24 mouse cellular contexts compared by ENCODE assay signal in the genomic region with DNA sequence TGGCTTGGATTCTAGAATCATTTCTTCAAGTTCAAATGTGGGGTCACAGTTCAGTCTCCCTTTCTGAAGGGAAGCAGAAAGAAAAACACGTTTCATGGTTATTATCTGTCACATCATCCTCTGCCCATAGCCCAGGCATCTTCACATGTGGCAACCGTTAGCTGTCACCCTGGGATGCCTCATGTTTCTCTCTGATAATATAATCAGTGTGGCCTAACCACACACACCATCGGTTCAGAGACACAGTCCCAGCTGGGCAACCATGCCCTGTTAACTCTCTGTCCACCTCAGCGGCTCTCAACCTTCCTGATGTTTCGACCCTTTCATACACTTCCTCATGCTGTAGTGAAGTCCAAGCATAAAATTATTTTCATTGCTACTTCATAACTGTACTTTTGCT.
DNase-seq lines count a peak whose midpoint lies in the region; ATAC-seq lines count a peak whose summit lies in the region.
"Had no signal": no experiment of that assay in that cellular context is flagged by ENCODE, and none has a peak within 500 bp of the region (broad histone marks: within the 10 kb centered on the region; RNA-seq: fewer than 3 reads in every experiment).

No protein-coding gene starts in this region.

- peaks cover 5% of the 10 kb centered on the region; the same call in 1 of the 2 replicates for H3K9me3 ChIP-seq in heart, embryonic 12.5 days (replicated peaks)
- H3K9me3 ChIP-seq in heart, embryonic 10.5 days: no peaks in the 10 kb centered on the region; the same call in 1 of the 2 replicates
- no peaks in the 10 kb centered on the region for H3K9me3 ChIP-seq in liver, embryonic 15.5 days (replicated peaks)
- H3K9me3 ChIP-seq: forebrain, embryonic 13.5 days; limb, embryonic 10.5 days; limb, embryonic 15.5 days had no signal

- no peak overlapping the region for H3K9ac ChIP-seq in heart, embryonic 12.5 days
- H3K9ac ChIP-seq in liver, embryonic 15.5 days: peak overlapping the region; percentile 45; the same call in 1 of the 2 replicates
- H3K9ac ChIP-seq: forebrain, embryonic 13.5 days; hindbrain, embryonic 14.5 days; limb, embryonic 15.5 days had no signal

- H3K27ac ChIP-seq in heart, embryonic 12.5 days (ENCODE audit: poor library complexity, severe bottlenecking): no peak overlapping the region
- no peak overlapping the region for H3K27ac ChIP-seq in heart, embryonic 10.5 days
- H3K27ac ChIP-seq in liver, embryonic 15.5 days (replicated peaks): peak overlapping the region; percentile 95
- H3K27ac ChIP-seq: forebrain, embryonic 13.5 days; hindbrain, embryonic 14.5 days; limb, embryonic 10.5 days; limb, embryonic 15.5 days had no signal

- DNase-seq in heart, embryonic 10.5 days (ENCODE audit: low spot score): no peak
- DNase-seq in c-Kit-negative CD71-positive TER-119-positive erythroid progenitor cells, embryonic 14.5 days (ENCODE audit: low read depth, low spot score): peak; percentile 49
- DNase-seq in liver: peak; percentile 65
- DNase-seq in right cerebral cortex, postnatal 36 days (ENCODE audit: low spot score in 2 of 2): no peak
- DNase-seq in yolk sac, embryonic 10.5 days (ENCODE audit: low spot score): no peak
- DNase-seq: adrenal gland, postnatal 10 days; cerebellum, adult 18-20 months; cerebellum, postnatal 10 days; gastrocnemius, postnatal 10 days; kidney, adult 11 months; layer of hippocampus, postnatal 36 days; lung, postnatal 36 days; right cerebral cortex, adult 18-20 months; thymus, adult 18-20 months; thymus, postnatal 4 days had no signal

- H3K4me1 ChIP-seq in heart, embryonic 12.5 days (replicated peaks): no peaks in the 10 kb centered on the region
- H3K4me1 ChIP-seq in heart, embryonic 10.5 days: no peaks in the 10 kb centered on the region; the same call in 1 of the 2 replicates
- peaks cover 27% of the 10 kb centered on the region for H3K4me1 ChIP-seq in liver, embryonic 15.5 days (replicated peaks)
- H3K4me1 ChIP-seq: forebrain, embryonic 13.5 days; limb, embryonic 10.5 days; limb, embryonic 15.5 days had no signal

- 72% methylated on average over 5 of the region's 5 CpGs for WGBS in heart, embryonic 12.5 days
- 76% methylated on average over 5 of the region's 5 CpGs for WGBS in heart, embryonic 10.5 days
- 33% methylated on average over 5 of the region's 5 CpGs for WGBS in liver, embryonic 15.5 days (ENCODE audit: insufficient replicate concordance)

- 0 out of 2 replicates have a peak, but pooled peaks have one; percentile 42 for ATAC-seq in heart, embryonic 12.5 days (ENCODE audit: insufficient number of reproducible peaks, low FRiP score)
- ATAC-seq in liver, embryonic 15.5 days (ENCODE audit: insufficient read depth): peak; percentile 92
- ATAC-seq: forebrain, embryonic 13.5 days; midbrain, embryonic 16.5 days; Patski had no signal

- no peak overlapping the region for H3K4me2 ChIP-seq in heart, embryonic 12.5 days
- H3K4me2 ChIP-seq in liver, embryonic 15.5 days: peak overlapping the region; percentile 59
- H3K4me2 ChIP-seq: forebrain, embryonic 13.5 days; hindbrain, embryonic 14.5 days; limb, embryonic 15.5 days; midbrain, embryonic 11.5 days had no signal

- H3K36me3 ChIP-seq in heart, embryonic 12.5 days: no peaks in the 10 kb centered on the region
- H3K36me3 ChIP-seq in heart, embryonic 10.5 days: no peaks in the 10 kb centered on the region
- no peaks in the 10 kb centered on the region for H3K36me3 ChIP-seq in liver, embryonic 15.5 days (replicated peaks)
- H3K36me3 ChIP-seq: limb, embryonic 10.5 days had no signal

- no peaks in the 10 kb centered on the region for H3K27me3 ChIP-seq in heart, embryonic 12.5 days (replicated peaks)
- H3K27me3 ChIP-seq in heart, embryonic 10.5 days (ENCODE audit: insufficient read depth, poor library complexity, severe bottlenecking): no peaks in the 10 kb centered on the region
- no peaks in the 10 kb centered on the region for H3K27me3 ChIP-seq in liver, embryonic 15.5 days
- H3K27me3 ChIP-seq: forebrain, embryonic 13.5 days; limb, embryonic 15.5 days had no signal

- H3K4me3 ChIP-seq in heart, embryonic 12.5 days: no peak overlapping the region
- no peak overlapping the region for H3K4me3 ChIP-seq in heart, embryonic 10.5 days
- H3K4me3 ChIP-seq in liver, embryonic 15.5 days (replicated peaks): peak overlapping the region; percentile 29
- H3K4me3 ChIP-seq: forebrain, embryonic 13.5 days; limb, embryonic 10.5 days; limb, embryonic 15.5 days had no signal

Comparison
In these comparisons a context has a peak if more than half of its experiments do, and no peak if none do; other contexts are left out.
1. DNase-seq: peak in c-Kit-negative CD71-positive TER-119-positive erythroid progenitor cells, embryonic 14.5 days (single experiment) and liver (single experiment); none in heart, embryonic 10.5 days (single experiment), right cerebral cortex, postnatal 36 days (0 of 2) and yolk sac, embryonic 10.5 days (single experiment).